Mouse (Mus musculus): ENCODE results near the gene Lhx4. TPM values are rescaled to one million over a fixed set of nuclear protein-coding genes. Genes with fewer than 3 reads are reported as not detected.

The Lhx4 gene
- total RNA-seq, 2 experiments from 2014 or later, result not detected

DNA sequence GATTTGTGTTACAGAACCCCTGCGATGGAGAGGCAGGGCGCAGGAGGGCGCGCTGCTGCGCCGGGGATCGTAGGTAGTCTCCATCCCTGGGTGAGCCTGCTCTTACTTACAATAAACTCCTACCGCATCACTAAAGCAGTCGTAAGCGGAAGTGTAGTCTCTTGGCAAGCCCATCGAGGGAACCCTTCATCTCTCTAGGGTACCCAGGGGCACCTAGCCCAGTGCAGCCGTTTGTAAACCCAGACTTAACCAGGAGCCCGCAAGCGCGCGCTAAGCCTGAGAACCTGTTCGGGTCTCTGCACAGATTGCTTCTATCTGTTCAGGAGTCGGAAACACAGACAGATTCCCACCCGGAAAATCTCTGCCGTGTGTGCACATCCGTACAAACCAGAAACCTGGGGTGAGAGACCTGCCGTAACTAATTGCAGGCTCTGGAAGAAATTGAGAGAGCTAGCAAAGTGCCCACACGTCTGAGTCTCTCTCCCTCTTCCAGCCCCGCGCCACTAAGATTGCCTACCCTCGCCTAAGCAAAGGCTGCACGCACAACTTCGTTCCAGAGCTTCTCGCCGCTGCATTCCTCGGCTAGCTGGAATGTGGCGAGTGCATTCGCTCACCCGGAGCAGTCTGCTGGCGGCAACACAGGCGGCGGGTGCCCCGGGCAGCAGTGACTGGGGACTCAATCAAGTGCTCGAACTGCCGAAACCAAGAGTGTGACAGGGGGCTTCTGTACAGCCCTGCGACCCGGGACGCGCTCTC is 10.7 kb downstream of the Lhx4 start:
- H3K4me3 ChIP-seq, result no peak overlapping the region
- H3K27ac ChIP-seq, result no peak overlapping the region
- no peak for DNase-seq (ENCODE audit: low spot score in 2 of 2)
- TF ChIP-seq CTCF (conservative IDR thresholded peaks at IDR 0.05), result no peak

DNA sequence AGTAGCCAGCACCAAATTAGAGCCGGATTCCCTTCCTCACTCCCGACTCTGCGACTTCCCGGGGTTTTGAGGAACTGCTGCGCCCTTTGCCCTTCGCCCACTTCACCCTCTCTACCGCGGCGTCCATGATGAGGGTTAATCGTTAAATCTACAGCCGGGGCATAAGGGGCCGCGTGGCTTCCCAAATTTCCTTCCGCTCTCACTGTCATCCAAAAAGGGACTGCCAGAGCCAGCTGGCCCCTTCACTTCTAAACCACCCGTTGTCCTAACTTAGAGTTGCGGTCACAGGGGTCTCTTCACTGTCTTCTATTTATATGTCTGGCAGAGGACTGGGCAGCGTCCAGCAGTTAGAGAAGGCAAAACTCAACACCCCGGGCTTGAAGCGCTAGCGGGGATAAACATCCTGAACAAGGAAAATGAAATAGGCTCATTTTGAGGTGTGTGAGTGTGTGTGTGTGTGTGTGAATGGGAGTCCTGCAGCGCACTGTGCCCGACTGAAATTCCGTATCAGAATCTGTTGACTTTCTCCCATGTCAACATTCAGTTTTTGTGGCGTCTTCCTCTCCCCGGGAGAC is 13.6 kb downstream of the Lhx4 start:
- Histone ChIP-seq H3K4me3 (no peak overlapping the region), H3K27ac (no peak overlapping the region)
- no peak for DNase-seq (ENCODE audit: low spot score in 2 of 2)
- TF ChIP-seq CTCF (conservative IDR thresholded peaks at IDR 0.05), result no peak

GRCm38 (mm10) chr1:155737017-155737808 is 14.3 kb downstream of the Lhx4 start:
- no peak overlapping the region for H3K4me3 ChIP-seq

GRCm38 (mm10) chr1:155736096-155736825 is 15.2 kb downstream of the Lhx4 start:
- Histone ChIP-seq H3K4me3 (no peak overlapping the region), H3K27ac (no peak overlapping the region)
- DNase-seq (ENCODE audit: low spot score in 2 of 2), result no peak
- TF ChIP-seq CTCF (conservative IDR thresholded peaks at IDR 0.05), result no peak

More at GRCm38 (mm10) chr1:155737017-155737808, 14.3 kb downstream of the Lhx4 start:
- TF ChIP-seq CTCF (conservative IDR thresholded peaks at IDR 0.05), result no peak
- no peak for DNase-seq (ENCODE audit: low spot score in 2 of 2)
- no peak overlapping the region for H3K27ac ChIP-seq

- no peak for TF ChIP-seq CTCF (conservative IDR thresholded peaks at IDR 0.05)
- no peak for DNase-seq (ENCODE audit: low spot score in 2 of 2)
- H3K27ac ChIP-seq, result no peak overlapping the region
- H3K4me3 ChIP-seq, result no peak overlapping the region
Observed at GRCm38 (mm10) chr1:155731156-155731555, 20.3 kb downstream of the Lhx4 start.

DNA sequence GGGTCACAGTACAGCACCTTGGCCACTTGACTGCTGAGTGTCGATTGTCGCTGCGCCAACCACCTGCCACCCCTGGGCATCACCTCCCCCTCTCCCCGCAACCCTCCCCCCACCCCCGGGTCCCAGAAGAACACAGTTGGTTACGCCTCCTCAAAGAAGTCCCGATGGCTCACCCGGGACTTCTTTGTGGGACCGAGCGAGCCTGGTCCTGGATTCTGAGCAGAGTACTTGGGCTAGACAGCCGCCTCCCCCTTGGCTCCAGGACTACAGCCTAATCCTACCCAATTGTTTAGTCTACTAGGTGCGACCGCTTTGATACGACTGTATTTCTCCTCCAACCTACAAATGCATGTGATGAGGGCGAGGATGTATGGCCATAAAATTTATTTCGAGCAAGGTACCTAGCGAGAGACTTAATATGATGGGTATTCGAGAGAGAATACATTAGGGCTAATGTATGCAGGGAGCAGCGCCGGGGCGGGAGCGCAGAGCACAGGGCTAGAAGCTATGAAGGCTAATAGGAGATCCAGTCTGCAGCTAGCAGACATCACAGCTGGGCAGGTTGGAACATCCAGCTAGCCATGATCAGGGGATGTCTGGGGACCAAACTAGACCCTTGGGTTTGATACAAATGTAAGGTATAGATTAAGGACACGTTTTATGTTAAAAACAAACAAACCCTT is 22.2 kb downstream of the Lhx4 start:
- no peak overlapping the region for H3K4me3 ChIP-seq
- H3K27ac ChIP-seq, result no peak overlapping the region
- no peak for TF ChIP-seq CTCF (conservative IDR thresholded peaks at IDR 0.05)
- DNase-seq (ENCODE audit: low spot score in 2 of 2), result no peak

- no peak overlapping the region for H3K4me3 ChIP-seq
- H3K27ac ChIP-seq, result no peak overlapping the region
- no peak for DNase-seq (ENCODE audit: low spot score in 2 of 2)
- no peak for TF ChIP-seq CTCF (conservative IDR thresholded peaks at IDR 0.05)
Observed at GRCm38 (mm10) chr1:155727830-155728229, 23.7 kb downstream of the Lhx4 start.

GRCm38 (mm10) chr1:155725876-155726275 is 25.6 kb downstream of the Lhx4 start:
- no peak overlapping the region for H3K4me3 ChIP-seq
- no peak for DNase-seq (ENCODE audit: low spot score in 2 of 2)
- no peak for TF ChIP-seq CTCF (conservative IDR thresholded peaks at IDR 0.05)
- no peak overlapping the region for H3K27ac ChIP-seq

DNA sequence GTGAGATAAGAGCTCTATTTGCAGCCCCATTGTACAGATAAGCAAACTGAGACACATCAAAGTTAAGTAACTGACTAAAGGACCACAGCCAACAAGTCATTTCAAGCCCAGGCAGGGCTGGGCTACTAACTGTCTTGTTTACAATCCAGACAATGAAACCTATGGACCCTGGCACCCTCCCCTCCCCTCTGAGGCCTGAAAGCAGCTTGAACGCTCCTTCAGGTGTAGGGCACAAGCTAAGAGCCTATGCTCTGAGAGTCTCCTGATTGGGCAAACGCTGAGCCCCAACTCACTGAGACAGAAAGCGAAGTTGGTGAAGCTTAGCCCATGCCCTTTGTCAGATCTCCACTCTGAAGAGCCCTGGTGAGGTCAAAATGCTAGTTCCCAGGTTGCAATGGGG is 27.2 kb downstream of the Lhx4 start:
- no peak overlapping the region for H3K27ac ChIP-seq
- no peak overlapping the region for H3K4me3 ChIP-seq
- TF ChIP-seq CTCF (conservative IDR thresholded peaks at IDR 0.05), result no peak
- DNase-seq (ENCODE audit: low spot score in 2 of 2), result no peak

GRCm38 (mm10) chr1:155722185-155722584 is 29.3 kb downstream of the Lhx4 start:
- DNase-seq (ENCODE audit: low spot score in 2 of 2), result no peak
- no peak for TF ChIP-seq CTCF (conservative IDR thresholded peaks at IDR 0.05)
- no peak overlapping the region for H3K27ac ChIP-seq
- H3K4me3 ChIP-seq, result no peak overlapping the region

DNA sequence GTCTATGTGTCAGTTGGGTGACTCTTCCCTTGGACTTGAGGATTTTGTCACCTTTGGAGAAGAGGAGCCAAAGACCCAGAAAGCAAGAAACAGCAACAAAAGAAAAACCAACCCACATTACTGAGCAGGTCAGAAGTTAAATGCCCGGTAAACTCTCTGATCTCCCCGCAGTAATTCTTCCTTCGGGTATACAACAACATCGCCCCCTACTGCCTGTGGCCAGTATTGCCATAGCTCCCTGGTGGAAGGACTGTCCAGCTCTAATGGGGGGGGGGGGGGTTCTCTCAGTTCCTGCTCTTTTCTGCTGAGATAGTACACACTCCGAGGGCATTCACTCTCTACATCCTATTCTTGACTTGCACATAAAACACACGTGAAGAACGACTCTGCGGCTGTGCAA is 30.0 kb downstream of the Lhx4 start:
- peak in 1 of 2 experiments; percentile 77 for DNase-seq (ENCODE audit: low spot score in 2 of 2)
- TF ChIP-seq CTCF (conservative IDR thresholded peaks at IDR 0.05), result peak; percentile 77
- no peak overlapping the region for H3K27ac ChIP-seq
- H3K4me3 ChIP-seq, result no peak overlapping the region

DNA sequence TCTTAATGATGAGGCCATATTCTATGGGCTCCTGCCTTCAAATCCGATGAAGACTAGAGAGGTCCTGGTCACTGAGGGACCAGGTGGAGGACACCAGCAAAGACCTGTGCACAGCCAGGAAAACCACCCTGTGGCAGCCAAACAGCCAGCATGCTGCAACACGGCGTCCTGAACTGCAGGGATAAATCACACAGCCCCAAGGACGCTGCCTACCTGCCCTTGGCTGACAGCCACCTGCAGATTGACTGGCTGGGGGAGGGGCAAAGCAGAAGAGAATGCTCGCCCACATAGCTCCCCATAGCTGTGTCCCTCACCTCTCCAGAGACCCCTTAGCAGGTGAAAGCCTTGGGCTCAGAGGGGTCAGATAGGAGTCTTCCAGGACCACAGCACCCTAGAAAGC is 31.5 kb downstream of the Lhx4 start:
- Histone ChIP-seq H3K27ac (no peak overlapping the region), H3K4me3 (no peak overlapping the region)
- no peak for TF ChIP-seq CTCF (conservative IDR thresholded peaks at IDR 0.05)
- DNase-seq (ENCODE audit: low spot score in 2 of 2), result no peak

All from layer of hippocampus, adult 2 months (tissue).